Mouse (Mus musculus) common myeloid progenitor, adult 5-6 weeks (primary cell): ENCODE data around the gene Tex14. TPM values are rescaled to one million over a fixed set of nuclear protein-coding genes. Genes with fewer than 3 reads are reported as not detected.

Experiments
- ATAC-seq: replicated peaks from 2 replicates; pipeline ENCODE4 v1.8.0; 2016; ENCODE audit warnings: low read depth, mild to moderate bottlenecking, moderate TSS enrichment, inconsistent platforms; ENCODE audit not compliant: poor library complexity, severe bottlenecking
- total RNA-seq: library from RNA; stranded (forward); fragments of 200-1000, 187-1606 nt; gene quantifications from 2 replicates; pipeline ENCODE4 v1.2.3, GENCODE M21; 2017

Tex14 gene
- total RNA-seq, 1 experiment from 2014 or later = 0.27 TPM

DNA sequence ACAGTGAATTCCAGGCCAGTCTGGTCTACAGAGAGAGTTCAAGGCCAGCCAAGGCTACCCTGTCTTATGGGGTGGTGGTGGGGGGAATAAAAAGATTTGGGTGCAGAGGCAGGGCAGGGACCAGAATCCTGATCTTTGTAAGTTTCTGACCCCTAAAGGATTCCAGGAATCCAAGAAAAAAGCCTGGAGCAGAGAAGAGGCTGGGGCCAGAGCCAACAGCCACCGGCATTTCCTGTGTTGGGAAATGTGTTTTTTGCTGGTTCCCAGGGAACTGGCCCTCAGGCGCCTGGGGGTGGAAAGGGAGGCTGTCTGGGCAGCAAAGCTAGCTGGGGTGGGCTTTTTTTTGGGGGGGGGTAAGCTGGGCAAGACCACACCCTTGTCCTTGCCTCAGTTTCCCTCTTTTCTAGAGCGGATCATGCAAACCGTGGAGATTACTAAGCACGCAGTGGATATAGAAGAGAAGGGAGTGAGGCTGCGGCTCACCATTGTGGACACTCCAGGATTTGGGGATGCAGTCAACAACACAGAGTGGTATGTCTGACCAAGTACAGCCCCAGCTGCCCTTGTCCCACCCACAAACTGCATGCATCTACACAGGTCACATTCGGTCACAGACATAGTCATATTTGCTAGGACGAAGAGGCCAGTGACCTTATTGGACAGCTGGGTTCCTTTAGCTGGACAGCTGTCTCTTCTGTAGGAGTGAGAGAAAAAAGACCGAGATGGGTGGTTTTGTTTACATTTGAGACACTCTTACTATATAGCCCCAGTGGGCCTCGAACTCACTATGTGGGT, 180.0 kb downstream of the Tex14 start:
- no peak for ATAC-seq

DNA sequence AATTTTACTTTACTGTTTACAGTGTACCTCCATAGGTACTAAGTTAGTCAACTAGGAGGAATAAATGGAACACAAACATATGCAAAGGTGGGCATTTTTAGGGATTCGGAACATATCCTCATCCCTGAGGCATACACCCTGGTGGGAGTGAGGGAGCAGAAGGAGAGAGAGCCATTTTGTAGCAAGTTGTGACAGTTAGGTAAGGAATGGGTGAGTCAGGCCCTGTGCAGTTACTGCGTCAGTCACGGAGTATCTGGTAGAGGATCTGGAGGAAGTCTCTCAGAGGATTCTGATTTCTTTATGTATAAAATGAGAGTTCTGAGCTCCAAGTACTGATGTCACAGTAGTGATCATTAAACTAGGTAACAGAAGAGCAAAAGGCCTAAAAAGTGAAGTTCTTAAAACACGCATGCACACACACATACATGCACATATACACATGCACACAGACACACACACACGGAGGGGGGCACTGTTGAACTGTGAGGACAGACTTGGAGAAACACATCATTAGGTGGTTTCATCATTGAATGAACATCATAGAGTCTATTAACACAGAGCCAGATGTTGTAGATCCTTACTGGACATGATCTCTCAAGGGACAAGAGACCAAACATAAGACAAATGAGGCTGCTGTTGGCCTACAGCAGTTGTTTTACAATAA, 182.5 kb downstream of the Tex14 start:
- no peak for ATAC-seq

- ATAC-seq = no peak
Observed at GRCm38 (mm10) chr11:87589605-87590004, 184.7 kb downstream of the Tex14 start.

DNA sequence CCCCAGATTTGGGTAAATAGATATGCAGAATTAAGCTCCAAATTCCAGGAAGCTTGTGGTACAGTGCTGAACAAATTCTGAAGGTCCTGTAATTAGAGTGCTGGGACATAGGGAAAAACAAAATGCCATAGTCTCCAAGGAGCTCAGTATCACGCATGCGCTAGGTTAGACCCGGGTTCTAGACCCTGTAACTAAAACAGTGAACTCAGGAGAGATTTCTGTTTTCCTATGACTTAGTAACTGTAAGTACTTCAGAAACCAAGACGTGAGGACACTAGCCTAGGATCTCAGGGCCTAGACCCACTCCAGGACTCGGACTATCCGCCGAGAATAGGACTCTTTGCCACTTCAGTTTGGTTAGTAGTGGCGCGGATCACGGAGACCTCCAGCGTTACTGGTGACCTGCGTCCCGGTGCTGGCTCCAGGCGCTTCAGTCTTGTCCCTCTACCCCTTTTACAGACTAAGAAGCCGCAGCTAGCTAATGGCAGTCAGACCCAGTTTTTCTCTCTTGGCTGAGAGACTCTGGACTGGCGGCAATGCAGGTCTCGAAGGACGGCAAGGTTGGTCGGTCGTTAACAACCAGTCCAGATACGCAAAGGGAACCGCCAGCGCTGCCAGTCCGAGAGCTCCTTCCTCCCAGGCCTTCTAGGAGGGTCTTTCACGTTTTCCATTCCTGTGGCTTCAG, 186.1 kb downstream of the Tex14 start:
- no peak for ATAC-seq

- ATAC-seq = peak; percentile 85
Observed at GRCm38 (mm10) chr11:87591526-87592353, 186.9 kb downstream of the Tex14 start, which contains the start of gene Mtmr4. Gene Mtmr4 (plus strand): TSS chr11:87592162.

- ATAC-seq = no peak
Observed at GRCm38 (mm10) chr11:87592354-87592695, 187.5 kb downstream of the Tex14 start.

- ATAC-seq = no peak
Observed at GRCm38 (mm10) chr11:87592713-87593598, 188.1 kb downstream of the Tex14 start.

DNA sequence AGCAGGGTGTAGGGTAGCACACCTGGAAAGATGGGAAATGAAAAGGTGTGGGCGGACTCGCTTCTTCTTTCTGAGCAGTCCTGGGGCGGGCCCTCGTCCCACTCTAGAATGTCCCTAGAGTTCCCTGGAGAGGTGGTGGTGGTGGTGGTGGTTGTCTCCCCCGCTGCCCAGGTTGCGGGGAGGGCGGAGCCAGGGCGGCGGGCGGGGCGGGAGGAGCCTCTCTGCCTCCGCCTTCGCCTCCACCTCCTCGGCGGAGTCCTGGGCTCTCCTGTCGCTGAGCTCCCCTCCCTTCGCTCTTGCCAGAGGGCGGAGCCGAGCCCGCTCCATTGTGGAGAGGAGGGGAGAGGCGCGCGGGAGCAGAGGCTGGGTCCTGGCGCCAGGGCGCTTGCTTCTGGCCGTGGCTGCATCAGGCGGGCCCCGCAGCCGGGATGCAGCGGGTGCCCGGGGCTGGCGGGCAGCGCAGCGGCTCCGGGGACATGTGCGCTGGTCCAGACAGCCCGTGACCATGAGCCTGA, 190.5 kb downstream of the Tex14 start:
- peak; percentile 30 for ATAC-seq

GRCm38 (mm10) chr11:87595976-87596375, 191.1 kb downstream of the Tex14 start:
- no peak for ATAC-seq

GRCm38 (mm10) chr11:87596492-87596891, 191.6 kb downstream of the Tex14 start:
- no peak for ATAC-seq

GRCm38 (mm10) chr11:87597061-87597460, 192.2 kb downstream of the Tex14 start:
- ATAC-seq = no peak

DNA sequence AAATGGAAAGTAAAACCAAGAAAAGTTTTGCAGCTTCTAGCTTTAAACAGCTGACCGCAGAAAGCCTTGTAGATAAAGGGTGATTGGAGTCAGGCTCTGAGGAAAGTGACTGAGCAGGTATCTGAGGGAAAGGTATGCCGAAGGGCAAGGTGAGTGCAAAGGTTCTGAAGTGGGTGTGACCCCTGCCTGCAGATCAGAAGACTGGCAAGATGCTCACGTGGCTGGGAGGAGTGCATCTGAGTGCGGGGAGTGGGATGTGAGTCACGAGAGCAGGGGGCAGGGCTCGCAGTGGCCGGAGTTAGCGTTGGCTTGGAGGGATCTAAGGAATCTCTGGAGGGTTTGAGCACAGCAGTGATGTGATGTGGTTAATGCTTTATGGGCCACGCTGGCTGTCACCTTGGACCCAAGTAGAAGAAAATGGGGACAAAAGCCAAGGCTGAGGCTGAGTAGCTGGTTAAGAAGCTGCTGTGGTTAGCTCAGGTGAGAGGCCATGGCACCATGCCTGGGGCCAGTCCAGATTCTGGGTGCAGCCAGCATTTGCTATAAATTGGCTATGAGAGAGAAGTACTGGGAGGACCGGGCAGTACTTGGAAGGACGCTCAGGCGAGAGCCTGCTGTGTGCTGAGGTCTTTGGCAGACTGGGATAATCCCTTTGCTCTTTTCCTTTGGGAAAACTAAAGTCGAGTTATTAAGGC, 194.7 kb downstream of the Tex14 start:
- ATAC-seq = no peak

DNA sequence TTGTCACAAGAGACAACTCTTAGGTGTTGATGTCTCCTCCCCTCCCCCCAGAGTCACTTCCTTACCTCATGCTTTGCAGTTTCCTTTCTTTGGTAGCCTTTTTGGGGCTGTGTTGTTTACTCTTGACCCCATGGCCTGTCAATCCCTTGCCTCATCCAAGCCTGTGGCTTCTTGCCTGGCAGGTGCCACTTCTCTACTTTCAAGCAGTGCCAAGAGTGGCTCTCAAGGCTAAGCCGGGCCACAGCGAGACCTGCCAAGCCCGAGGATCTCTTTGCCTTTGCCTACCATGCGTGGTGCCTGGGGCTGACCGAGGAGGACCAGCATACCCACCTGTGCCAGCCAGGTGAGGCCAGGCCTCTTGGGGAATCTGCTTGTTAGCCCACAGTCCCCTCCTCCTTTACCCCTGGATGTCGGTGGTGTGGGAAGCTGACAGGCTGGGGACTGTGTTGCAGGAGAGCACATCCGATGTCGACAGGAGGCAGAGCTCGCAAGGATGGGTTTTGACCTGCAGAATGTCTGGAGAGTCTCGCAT, 195.5 kb downstream of the Tex14 start:
- ATAC-seq = no peak

DNA sequence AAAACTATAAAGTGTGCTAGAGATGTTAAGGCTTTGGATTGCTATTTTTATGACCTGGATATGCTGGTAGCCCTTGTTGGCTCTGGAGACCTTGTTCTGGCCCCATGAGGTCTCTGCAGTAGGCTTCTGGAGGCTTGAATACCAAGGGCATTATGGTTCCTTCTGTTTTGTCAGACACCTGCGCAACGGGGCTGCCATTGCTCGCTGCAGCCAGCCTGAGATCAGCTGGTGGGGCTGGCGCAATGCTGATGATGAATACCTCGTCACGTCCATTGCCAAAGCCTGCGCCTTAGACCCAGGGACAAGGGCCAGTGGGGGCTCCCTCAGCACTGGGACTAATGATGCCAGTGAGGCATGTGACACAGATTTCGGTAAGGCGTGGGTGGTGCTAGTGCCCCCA, 197.4 kb downstream of the Tex14 start:
- no peak for ATAC-seq

GRCm38 (mm10) chr11:87603571-87603970, 198.7 kb downstream of the Tex14 start:
- no peak for ATAC-seq
